ENCODE assay signal across 9 mouse cellular contexts in genomic region chr17:85485946-85486533, GRCm38 (mm10).
DNase-seq lines count a peak whose midpoint lies in the region; ATAC-seq lines count a peak whose summit lies in the region.
"Had no signal": no experiment of that assay in that cellular context is flagged by ENCODE, and none has a peak within 500 bp of the region (broad histone marks: within the 10 kb centered on the region; RNA-seq: fewer than 3 reads in every experiment).

No protein-coding gene starts in this region.

- peaks cover 14% of the 10 kb centered on the region for H3K4me1 ChIP-seq in heart, embryonic 15.5 days (replicated peaks)
- H3K4me1 ChIP-seq in forebrain, embryonic 13.5 days, result peaks cover 41% of the 10 kb centered on the region
- peaks cover 26% of the 10 kb centered on the region for H3K4me1 ChIP-seq in midbrain, embryonic 13.5 days (replicated peaks)

- no peak overlapping the region for H3K27ac ChIP-seq in heart, embryonic 15.5 days
- peak overlapping the region; percentile 69 for H3K27ac ChIP-seq in forebrain, embryonic 13.5 days
- peak overlapping the region; percentile 78 for H3K27ac ChIP-seq in midbrain, embryonic 13.5 days

- H3K4me3 ChIP-seq in heart, embryonic 15.5 days, result peak overlapping the region; percentile 23
- H3K4me3 ChIP-seq in forebrain, embryonic 13.5 days, result peak overlapping the region; percentile 31
- H3K4me3 ChIP-seq in midbrain, embryonic 13.5 days (replicated peaks), result peak overlapping the region; percentile 23

- no peak for ATAC-seq in heart, embryonic 15.5 days (replicated peaks; ENCODE audit: insufficient number of reproducible peaks, insufficient read depth, low FRiP score, low read depth)
- ATAC-seq in forebrain, embryonic 13.5 days, result peak; percentile 54
- peak; percentile 28 for ATAC-seq in midbrain, embryonic 13.5 days

- H3K9me3 ChIP-seq in heart, embryonic 15.5 days (replicated peaks), result no peaks in the 10 kb centered on the region
- H3K9me3 ChIP-seq in forebrain, embryonic 13.5 days (replicated peaks), result no peaks in the 10 kb centered on the region
- H3K9me3 ChIP-seq in midbrain, embryonic 13.5 days, result no peaks in the 10 kb centered on the region

- peaks cover 98% of the 10 kb centered on the region for H3K27me3 ChIP-seq in heart, embryonic 15.5 days
- H3K27me3 ChIP-seq in forebrain, embryonic 13.5 days, result peaks cover 86% of the 10 kb centered on the region
- H3K27me3 ChIP-seq in midbrain, embryonic 13.5 days, result peaks cover 98% of the 10 kb centered on the region

- no peaks in the 10 kb centered on the region for H3K36me3 ChIP-seq in heart, embryonic 15.5 days
- no peaks in the 10 kb centered on the region for H3K36me3 ChIP-seq in forebrain, embryonic 13.5 days (ENCODE audit: poor library complexity, severe bottlenecking)
- no peaks in the 10 kb centered on the region for H3K36me3 ChIP-seq in midbrain, embryonic 13.5 days

- no peak overlapping the region for H3K9ac ChIP-seq in heart, embryonic 15.5 days
- peak overlapping the region; percentile 60 for H3K9ac ChIP-seq in forebrain, embryonic 13.5 days
- H3K9ac ChIP-seq in midbrain, embryonic 13.5 days (replicated peaks), result 0 out of 2 replicates have a peak overlapping the region, but pooled peaks have one; percentile 32

- no peak for DNase-seq in heart, adult 8-10 months (ENCODE audit: low spot score)
- peak; percentile 8 for DNase-seq in ZHBTc4 (ENCODE audit: low read depth, low spot score)
- DNase-seq in left cerebral cortex, adult 8-10 months (ENCODE audit: low spot score in 2 of 2), result no peak
- no peak for DNase-seq in adrenal gland, postnatal 14 days
- no peak for DNase-seq in c-Kit-positive CD71-positive TER-119-positive erythroid progenitor cells, embryonic 14.5 days (ENCODE audit: low spot score)
- DNase-seq: adrenal gland, adult 8-10 months had no signal

- WGBS in heart, embryonic 15.5 days, result 2% methylated on average over 14 of the region's 14 CpGs
- WGBS in forebrain, embryonic 13.5 days, result 1% methylated on average over 14 of the region's 14 CpGs
- WGBS in midbrain, embryonic 13.5 days, result under 1% methylated on average over 14 of the region's 14 CpGs

- H3K4me2 ChIP-seq in heart, embryonic 15.5 days, result peak overlapping the region; percentile 51
- H3K4me2 ChIP-seq in forebrain, embryonic 13.5 days, result peak overlapping the region; percentile 60
- H3K4me2 ChIP-seq in midbrain, embryonic 13.5 days (replicated peaks), result peak overlapping the region; percentile 50
